Mouse (Mus musculus): ENCODE measurements around the gene Klf9. TPM values are rescaled to one million over a fixed set of nuclear protein-coding genes. Genes with fewer than 3 reads are reported as not detected.
A peak's percentile ranks its signal among the peaks of the same experiment; 100 is the strongest.
"Not testable (repeated sequence)": the region's sequence is repeated elsewhere in the genome, so short reads cannot be mapped to it uniquely, and the experiment has no call there.

Gene Klf9
- total RNA-seq, 2 experiments from 2014 or later, result 144 to 162 TPM

GRCm38 (mm10) chr19:23142427-23143073 is 1.5 kb downstream of the Klf9 start:
- TF ChIP-seq CTCF (IDR thresholded peaks at IDR 0.05), result no peak
- Histone ChIP-seq H3K4me3 (peak overlapping the region; percentile 91), H3K27ac (peak overlapping the region; percentile 100)
- peak; percentile 70 for DNase-seq
- intact Hi-C loops (cut with DNase I), result loop anchor here (5.0 kb wide), 1 partner anchor 1870 kb away; the partner anchor contains the start of gene Zfand5

GRCm38 (mm10) chr19:23143074-23143445 is 2.0 kb downstream of the Klf9 start:
- intact Hi-C loops (cut with DNase I), result loop anchor here (5.0 kb wide), 1 partner anchor 1871 kb away; the partner anchor contains the start of gene Zfand5
- no peak for TF ChIP-seq CTCF (IDR thresholded peaks at IDR 0.05)

DNA sequence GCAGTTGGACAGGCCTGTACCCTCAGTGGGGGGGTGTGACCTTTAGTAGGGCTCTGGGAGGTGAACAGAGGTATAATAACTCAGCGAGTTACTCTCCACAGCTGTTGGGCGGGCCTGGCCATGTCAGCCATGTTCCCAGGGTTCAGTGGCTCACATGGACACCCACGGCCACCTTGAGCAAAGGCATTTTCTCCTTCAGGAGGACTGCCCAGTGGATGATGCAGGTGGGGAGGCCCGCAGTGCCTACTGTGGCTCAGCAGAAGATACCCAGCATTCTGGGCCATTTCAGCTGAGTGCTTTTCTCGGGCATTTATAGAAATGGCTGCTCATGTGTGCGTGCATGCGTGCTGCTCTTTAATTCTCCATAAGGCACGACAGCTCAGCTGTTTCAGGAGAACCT is 2.5 kb downstream of the Klf9 start:
- peak; percentile 80 for DNase-seq
- H3K4me3 ChIP-seq, result peak overlapping the region; percentile 91
- intact Hi-C loops (cut with DNase I), result loop anchor here (5.0 kb wide), 1 partner anchor 1871 kb away; the partner anchor contains the start of gene Zfand5
- no peak for TF ChIP-seq CTCF (IDR thresholded peaks at IDR 0.05)
- peak overlapping the region; percentile 100 for H3K27ac ChIP-seq

More at GRCm38 (mm10) chr19:23143074-23143445, 2.0 kb downstream of the Klf9 start:
- H3K27ac ChIP-seq, result peak overlapping the region; percentile 100
- no peak for DNase-seq
- H3K4me3 ChIP-seq, result peak overlapping the region; percentile 91

DNA sequence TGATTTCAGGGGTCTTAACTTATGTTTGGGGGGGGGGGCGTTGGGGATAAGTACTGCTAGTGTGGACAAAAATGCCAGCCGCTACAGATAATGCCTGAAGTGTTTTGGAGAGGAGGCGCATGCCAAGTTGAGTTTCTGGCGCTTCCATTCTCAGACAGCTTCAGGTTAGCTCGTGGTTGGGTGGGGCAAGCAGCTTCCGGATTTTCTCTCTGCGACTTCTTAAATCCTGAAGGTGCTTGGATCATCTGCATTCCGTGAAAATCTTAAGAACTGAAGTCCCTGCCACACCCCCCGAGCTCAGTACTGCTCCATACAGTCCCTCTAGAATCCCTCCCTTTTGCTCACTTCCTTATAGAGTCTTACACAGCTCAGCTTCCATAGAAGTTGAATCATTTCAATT is 3.0 kb downstream of the Klf9 start:
- H3K4me3 ChIP-seq, result peak overlapping the region; percentile 91
- peak overlapping the region; percentile 100 for H3K27ac ChIP-seq
- intact Hi-C loops (cut with DNase I), result loop anchor here (5.0 kb wide), 1 partner anchor 1872 kb away; the partner anchor contains the start of gene Zfand5
- no peak for TF ChIP-seq CTCF (IDR thresholded peaks at IDR 0.05)
- peak; percentile 37 for DNase-seq

DNA sequence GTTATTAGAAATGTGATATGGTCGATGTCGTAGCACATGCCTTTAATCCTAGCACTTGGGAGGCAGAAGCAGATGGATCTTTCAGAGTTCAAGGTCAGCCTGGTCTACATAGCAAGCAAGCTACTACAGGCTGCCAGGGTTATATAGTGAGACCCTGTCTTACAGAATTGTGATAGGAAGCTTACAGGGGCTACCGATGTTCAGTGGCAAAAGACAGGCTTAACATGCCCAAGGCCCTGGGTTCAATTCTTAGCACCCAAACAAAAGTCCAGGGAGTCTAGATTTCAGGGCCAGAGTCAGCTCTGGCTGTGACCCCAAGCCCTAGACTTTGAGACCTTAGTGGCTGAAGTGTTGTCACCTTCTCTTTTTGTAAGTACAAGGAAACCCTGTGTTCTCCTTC is 4.1 kb downstream of the Klf9 start:
- no peak for TF ChIP-seq CTCF (IDR thresholded peaks at IDR 0.05)
- H3K27ac ChIP-seq, result peak overlapping the region; percentile 100
- intact Hi-C loops (cut with DNase I), result no loop called here
- peak overlapping the region; percentile 91 for H3K4me3 ChIP-seq
- DNase-seq, result peak; percentile 23

- Histone ChIP-seq H3K4me3 (peak overlapping the region; percentile 91), H3K27ac (peak overlapping the region; percentile 100)
- intact Hi-C loops (cut with DNase I), result not testable (repeated sequence)
- peak; percentile 17 for DNase-seq
Observed at GRCm38 (mm10) chr19:23145575-23145974, 4.5 kb downstream of the Klf9 start.

DNA sequence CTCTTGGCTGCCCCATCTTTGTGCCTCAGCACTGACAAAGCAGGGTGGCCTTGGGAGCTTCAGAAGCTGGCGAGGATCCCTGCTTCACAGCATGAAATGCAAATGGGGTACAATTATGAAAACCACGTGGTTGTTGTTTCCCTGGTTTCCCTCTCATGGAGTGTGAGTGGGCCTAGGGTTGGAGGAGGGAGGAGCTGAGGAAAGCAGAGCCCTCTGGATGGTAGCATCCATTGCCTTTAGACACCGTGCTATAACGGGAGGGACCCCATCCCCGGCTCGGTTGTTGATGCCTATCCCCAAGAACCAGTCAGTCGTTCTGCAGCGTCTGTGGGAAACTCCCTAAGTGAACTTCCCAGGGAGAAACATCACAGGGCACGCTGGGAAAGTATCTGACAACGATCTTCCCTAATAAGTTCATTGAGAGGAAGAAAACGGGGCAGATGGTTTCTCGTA is 5.4 kb downstream of the Klf9 start:
- no peak for TF ChIP-seq CTCF (IDR thresholded peaks at IDR 0.05)
- peak overlapping the region; percentile 100 for H3K27ac ChIP-seq
- intact Hi-C loops (cut with DNase I), result no loop called here
- peak overlapping the region; percentile 91 for H3K4me3 ChIP-seq
- DNase-seq, result peak; percentile 33

- Histone ChIP-seq H3K27ac (peak overlapping the region; percentile 100), H3K4me3 (peak overlapping the region; percentile 91)
- intact Hi-C loops (cut with DNase I), result no loop called here
- DNase-seq, result no peak
- TF ChIP-seq CTCF (IDR thresholded peaks at IDR 0.05), result no peak
Observed at GRCm38 (mm10) chr19:23147026-23147966, 6.3 kb downstream of the Klf9 start.

DNA sequence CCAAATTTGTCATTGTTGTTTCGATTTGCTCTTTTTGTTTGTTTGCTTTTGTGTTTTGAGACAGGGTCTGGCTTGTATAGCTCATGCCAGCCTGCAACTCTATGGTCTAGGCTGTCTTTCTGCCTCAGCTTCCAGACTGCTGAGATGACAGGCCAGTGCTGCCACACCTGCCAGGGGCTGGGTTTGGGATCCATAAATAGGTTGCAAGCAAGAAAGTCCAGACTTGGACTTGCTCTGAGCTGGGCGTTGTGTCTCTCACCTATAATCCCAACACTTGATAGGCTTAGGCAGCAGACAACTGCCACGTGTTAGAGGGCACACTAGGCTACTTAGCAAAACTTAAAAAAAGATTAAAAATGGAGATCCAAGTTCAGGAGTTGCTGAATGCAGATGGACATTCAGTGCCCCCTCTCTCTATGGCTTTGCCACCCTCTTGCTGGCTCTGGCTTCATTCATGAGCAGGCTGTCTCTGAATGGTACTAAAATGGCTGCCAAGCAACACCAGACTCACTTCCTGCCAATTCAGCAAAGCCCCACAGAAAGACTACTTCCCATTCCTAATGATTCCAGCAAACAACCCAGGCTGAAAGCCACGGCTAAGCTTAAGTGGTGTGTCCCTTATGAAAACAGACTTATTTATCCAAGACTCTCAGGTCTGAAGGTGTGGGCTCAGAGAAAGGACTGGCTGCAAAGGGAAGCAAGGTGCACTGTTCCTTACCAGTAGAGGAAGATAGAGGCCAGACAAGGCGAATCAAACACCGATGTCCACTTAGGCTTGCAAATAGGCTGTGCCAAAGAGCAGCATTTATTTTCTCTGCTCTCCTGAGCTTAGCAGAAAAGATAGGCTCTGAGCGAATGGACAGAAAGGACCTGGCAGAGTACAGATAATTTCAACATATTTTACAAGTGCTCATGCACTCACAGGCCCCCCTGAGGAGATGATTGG is 8.7 kb downstream of the Klf9 start:
- peak overlapping the region; percentile 91 for H3K4me3 ChIP-seq
- H3K27ac ChIP-seq, result peak overlapping the region; percentile 100
- peak; percentile 84 for DNase-seq
- TF ChIP-seq CTCF (IDR thresholded peaks at IDR 0.05), result no peak
- intact Hi-C loops (cut with DNase I), result loop anchor here (1.0 kb wide), 1 partner anchor 12 kb away; no protein-coding TSS in a partner anchor

- peak overlapping the region; percentile 91 for H3K4me3 ChIP-seq
- intact Hi-C loops (cut with DNase I), result loop anchor here (1.0 kb wide), 1 partner anchor 11 kb away; no protein-coding TSS in a partner anchor
- TF ChIP-seq CTCF (IDR thresholded peaks at IDR 0.05), result no peak
- H3K27ac ChIP-seq, result peak overlapping the region; percentile 100
- DNase-seq, result no peak
Observed at GRCm38 (mm10) chr19:23150556-23151265, 9.7 kb downstream of the Klf9 start.

GRCm38 (mm10) chr19:23151651-23152070 is 10.6 kb downstream of the Klf9 start:
- H3K27ac ChIP-seq, result peak overlapping the region; percentile 100
- peak; percentile 47 for TF ChIP-seq CTCF (IDR thresholded peaks at IDR 0.05)
- DNase-seq, result peak; percentile 64
- intact Hi-C loops (cut with DNase I), result no loop called here
- H3K4me3 ChIP-seq, result peak overlapping the region; percentile 91
